Mouse (Mus musculus) neural tube, embryonic 12.5 days (tissue): Measurements from ENCODE around the gene Nfia. TPM values are rescaled to one million over a fixed set of nuclear protein-coding genes. Genes with fewer than 3 reads are reported as not detected.

Experiments
- ATAC-seq: fragments of 200-750 bp; cut with Nextera tagmentation; 2 replicates; pipeline ENCODE4 v1.8.0; 2017; ENCODE audit warnings: low read depth, mild to moderate bottlenecking, moderate TSS enrichment, moderate library complexity; ENCODE audit not compliant: low FRiP score
- H3K27ac ChIP-seq: fragments of 300-500 bp; sonication (generic); 2 replicates; pipeline ENCODE4 v1.5.1; 2016
- H3K27me3 ChIP-seq: fragments of 300-500 bp; sonication (generic); replicated peaks from 2 replicates; pipeline ENCODE4 v1.6.1; 2016; ENCODE audit warnings: mild to moderate bottlenecking
- H3K36me3 ChIP-seq: fragments of 300-500 bp; sonication (generic); 2 replicates; pipeline ENCODE4 v1.6.1; 2016; ENCODE audit warnings: mild to moderate bottlenecking
- H3K4me1 ChIP-seq: fragments of 300-500 bp; sonication (generic); 2 replicates; pipeline ENCODE4 v1.6.1; 2016
- H3K4me2 ChIP-seq: fragments of 300-500 bp; sonication (generic); replicated peaks from 2 replicates; pipeline ENCODE4 v1.6.1; 2016; ENCODE audit warnings: mild to moderate bottlenecking
- H3K4me3 ChIP-seq: fragments of 300-500 bp; sonication (generic); 2 replicates; pipeline ENCODE4 v1.5.1; 2016
- H3K9ac ChIP-seq: fragments of 300-500 bp; sonication (generic); 2 replicates; pipeline ENCODE4 v1.6.1; 2016; ENCODE audit warnings: mild to moderate bottlenecking
- H3K9me3 ChIP-seq: fragments of 300-500 bp; sonication (generic); 2 replicates; pipeline ENCODE4 v1.6.1; 2016; ENCODE audit warnings: mild to moderate bottlenecking
- WGBS: fragments of 180-500 bp; shearing (Covaris S2); methylation state at CpG from one replicate; pipeline ENCODE4 v1.1.7; 2016; 5-methylcytosine and 5-hydroxymethylcytosine counted together
- polyA plus RNA-seq: library from polyadenylated mRNA; unstranded; fragments of >200 nt; fragmentation: Nextera tagmentation; extraction: Ambion mirVana; gene quantifications from 2 replicates; pipeline ENCODE4 v1.2.1, GENCODE M21; 2016

The Nfia gene
- polyA plus RNA-seq, 1 experiment from 2014 or later: 42.4 TPM

DNA sequence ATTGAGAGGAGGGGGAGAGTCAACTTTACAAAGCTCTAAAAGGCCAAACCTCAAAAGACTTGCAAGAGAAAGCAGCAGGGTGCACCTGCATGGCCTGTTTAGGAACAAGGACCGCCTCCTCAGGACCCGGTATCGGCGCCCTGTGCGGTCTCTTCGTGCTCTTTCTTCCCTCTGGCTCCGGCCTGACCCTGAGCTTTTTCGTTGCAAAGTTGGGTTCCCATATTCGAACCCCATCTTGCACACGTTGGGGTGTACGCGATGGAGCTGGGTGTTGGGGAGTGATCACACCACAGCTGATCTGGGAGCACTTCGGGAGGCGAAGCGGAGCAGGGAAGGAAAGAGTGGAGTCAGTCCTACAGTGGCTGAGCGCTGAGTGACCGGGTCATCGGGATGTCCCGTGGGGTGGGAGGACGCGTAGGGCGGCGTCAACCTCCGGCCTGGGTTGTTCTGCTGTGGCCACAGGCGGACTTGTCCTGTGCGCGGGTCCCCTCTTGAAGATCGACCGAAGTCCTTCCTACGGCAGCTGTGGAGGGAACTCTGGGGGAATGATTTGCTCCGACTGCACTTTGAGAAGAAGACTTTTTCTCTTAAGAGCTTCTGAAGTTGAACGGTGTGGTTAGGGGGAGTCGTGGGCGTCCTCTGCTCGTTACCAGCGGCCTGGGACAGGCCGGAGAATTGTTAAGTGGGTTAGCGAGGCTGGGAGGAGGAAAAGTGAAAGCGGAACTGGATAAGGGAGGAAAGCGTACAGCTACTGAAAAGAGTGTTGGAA is 20.9 kb upstream of the Nfia start:
- ATAC-seq: peak; percentile 59
- Histone ChIP-seq H3K9me3 (no peaks in the 10 kb centered on the region), H3K4me1 (peaks cover 15% of the 10 kb centered on the region), H3K4me3 (peak overlapping the region; percentile 35), H3K36me3 (no peaks in the 10 kb centered on the region), H3K4me2 (peak overlapping the region; percentile 80), H3K27me3 (0 out of 2 replicates have a peak, but pooled peaks cover 10% of the 10 kb centered on the region), H3K9ac (peak overlapping the region; percentile 54), H3K27ac (no peak overlapping the region)
- under 1% methylated on average over 40 of the region's 40 CpGs for WGBS

DNA sequence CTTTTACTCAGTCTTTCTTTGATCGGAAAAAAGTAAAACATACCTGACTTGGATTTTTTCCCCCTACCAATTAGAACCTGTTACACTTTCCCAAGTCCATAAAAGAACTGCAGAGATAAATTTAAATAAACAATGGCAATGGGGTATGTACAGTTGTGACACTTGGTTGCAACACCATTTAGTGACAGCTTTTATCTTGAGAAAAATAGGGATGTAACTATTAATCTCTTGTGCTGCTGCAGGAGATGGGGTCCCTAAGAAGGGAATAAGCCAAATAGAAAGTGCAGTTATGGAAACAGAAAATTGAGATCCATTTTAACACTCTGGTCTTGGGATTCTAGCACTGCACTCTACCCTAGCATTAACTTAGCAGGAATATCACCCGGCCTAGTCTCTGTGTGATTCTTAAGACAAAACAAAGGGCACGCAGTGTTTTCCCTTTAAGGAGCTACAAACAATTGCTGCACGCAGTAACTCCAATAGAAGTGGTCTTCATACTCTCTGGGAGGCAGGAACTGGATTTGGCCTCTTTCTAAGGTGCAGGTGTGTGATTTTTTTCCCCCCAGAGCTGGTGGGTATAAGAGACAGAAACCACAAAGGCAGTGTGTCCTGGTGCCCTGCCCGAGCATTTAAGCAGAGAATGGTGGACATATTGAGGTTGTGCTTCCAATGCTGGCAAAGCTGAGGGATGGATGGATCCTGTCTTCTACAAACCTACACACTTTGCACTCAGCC is 20.1 kb upstream of the Nfia start:
- 0 out of 2 replicates have a peak, but pooled peaks cover 10% of the 10 kb centered on the region for H3K27me3 ChIP-seq
- H3K9me3 ChIP-seq: no peaks in the 10 kb centered on the region
- no peaks in the 10 kb centered on the region for H3K36me3 ChIP-seq
- 13% methylated on average over 5 of the region's 5 CpGs for WGBS
- H3K4me3 ChIP-seq: no peak overlapping the region
- H3K9ac ChIP-seq: no peak overlapping the region
- H3K4me1 ChIP-seq: peaks cover 15% of the 10 kb centered on the region
- no peak for ATAC-seq
- no peak overlapping the region for H3K27ac ChIP-seq
- peak overlapping the region; percentile 80 for H3K4me2 ChIP-seq

DNA sequence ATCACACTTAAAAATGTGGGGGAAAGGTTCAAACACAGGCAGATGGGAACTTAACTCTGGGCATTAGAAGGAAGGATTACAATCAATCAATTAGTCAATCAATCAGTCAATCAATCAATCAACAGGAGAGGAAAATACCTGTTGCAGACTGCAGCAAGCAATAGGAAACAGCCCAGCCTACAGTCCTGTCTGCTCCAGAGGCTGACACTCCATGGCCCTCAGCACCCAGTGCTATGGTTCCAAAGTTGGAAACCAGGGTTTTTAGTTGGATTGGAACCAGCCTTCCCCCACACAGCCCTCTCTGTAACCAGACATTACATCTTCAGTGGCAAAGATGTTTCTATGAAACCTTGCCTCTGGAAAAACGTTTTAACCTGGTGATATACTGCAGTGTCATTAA is 19.0 kb upstream of the Nfia start:
- no peak overlapping the region for H3K4me2 ChIP-seq
- no peaks in the 10 kb centered on the region for H3K36me3 ChIP-seq
- peaks cover 18% of the 10 kb centered on the region for H3K4me1 ChIP-seq
- WGBS: 2% methylated on average over 1 of the region's 1 CpGs
- no peaks in the 10 kb centered on the region for H3K9me3 ChIP-seq
- no peak for ATAC-seq
- H3K4me3 ChIP-seq: no peak overlapping the region
- 0 out of 2 replicates have a peak, but pooled peaks cover 10% of the 10 kb centered on the region for H3K27me3 ChIP-seq
- H3K9ac ChIP-seq: no peak overlapping the region
- H3K27ac ChIP-seq: no peak overlapping the region

DNA sequence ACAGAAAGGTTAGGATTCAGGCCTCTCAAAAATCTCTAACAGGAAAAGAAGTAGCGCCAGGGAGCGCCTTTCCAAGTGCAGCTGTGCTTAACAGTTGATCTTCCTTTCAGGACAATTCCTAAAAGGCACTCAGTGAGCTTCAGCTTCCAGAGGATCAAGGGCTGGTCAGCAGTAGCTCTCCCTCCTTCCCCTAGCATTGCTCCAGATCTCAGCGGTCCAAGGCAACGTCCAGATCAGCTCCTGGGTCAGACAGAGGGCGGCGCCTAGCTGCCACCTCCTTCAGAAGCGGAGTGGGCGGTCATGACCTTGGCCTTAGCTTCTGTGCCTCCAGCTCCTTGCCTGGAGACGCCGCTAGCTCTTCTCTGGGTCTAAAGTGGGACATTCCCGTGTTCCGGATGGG is 18.3 kb upstream of the Nfia start:
- no peak overlapping the region for H3K27ac ChIP-seq
- H3K9me3 ChIP-seq: no peaks in the 10 kb centered on the region
- peaks cover 24% of the 10 kb centered on the region for H3K4me1 ChIP-seq
- ATAC-seq: no peak
- H3K4me3 ChIP-seq: no peak overlapping the region
- 0 out of 2 replicates have a peak overlapping the region, but pooled peaks have one; percentile 10 for H3K4me2 ChIP-seq
- 7% methylated on average over 12 of the region's 12 CpGs for WGBS
- H3K9ac ChIP-seq: no peak overlapping the region
- no peaks in the 10 kb centered on the region for H3K36me3 ChIP-seq
- 0 out of 2 replicates have a peak, but pooled peaks cover 10% of the 10 kb centered on the region for H3K27me3 ChIP-seq

DNA sequence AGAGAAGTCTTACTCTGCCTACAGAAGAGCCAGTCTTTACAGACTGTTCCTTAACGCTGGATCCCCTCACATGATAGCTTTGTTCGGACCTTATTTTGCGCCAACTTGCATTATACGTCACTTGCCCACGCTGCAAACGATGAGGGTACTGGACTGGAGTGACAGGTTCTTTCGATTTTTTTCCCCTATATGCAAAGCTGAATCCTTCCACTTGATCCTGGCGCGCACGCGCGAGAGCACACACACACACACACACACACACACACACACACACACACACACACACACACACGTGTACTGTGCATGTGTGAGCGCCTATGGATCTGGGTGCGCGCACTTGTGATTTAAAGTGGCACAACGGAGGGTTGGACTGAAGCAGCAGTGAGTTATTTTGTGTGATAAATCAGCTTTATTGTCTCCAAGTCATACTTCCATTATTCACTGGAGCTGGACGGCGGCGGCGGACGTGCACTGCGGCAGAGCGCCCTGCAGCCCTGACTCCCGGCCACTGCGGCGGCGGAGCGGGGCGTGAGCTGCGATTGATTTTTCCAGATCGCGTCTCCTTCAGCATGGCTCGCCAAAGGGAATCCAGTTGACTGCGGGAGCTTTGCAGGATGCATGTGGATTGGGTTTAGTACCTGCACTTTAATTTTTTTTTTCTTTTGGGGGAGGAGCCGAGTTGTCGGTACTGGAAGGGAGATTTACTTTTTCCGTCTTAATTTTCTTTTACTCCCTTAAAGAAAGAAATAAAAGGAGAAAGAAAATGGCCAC is 15.1 kb upstream of the Nfia start:
- peaks cover 16% of the 10 kb centered on the region for H3K4me1 ChIP-seq
- H3K36me3 ChIP-seq: no peaks in the 10 kb centered on the region
- ATAC-seq: peak; percentile 80
- 0 out of 2 replicates have a peak, but pooled peaks cover 10% of the 10 kb centered on the region for H3K27me3 ChIP-seq
- H3K9me3 ChIP-seq: no peaks in the 10 kb centered on the region
- H3K9ac ChIP-seq: peak overlapping the region; percentile 59
- peak overlapping the region; percentile 60; the same call in 1 of the 2 replicates for H3K27ac ChIP-seq
- peak overlapping the region; percentile 43 for H3K4me3 ChIP-seq
- peak overlapping the region; percentile 69 for H3K4me2 ChIP-seq
- under 1% methylated on average over 38 of the region's 38 CpGs for WGBS

DNA sequence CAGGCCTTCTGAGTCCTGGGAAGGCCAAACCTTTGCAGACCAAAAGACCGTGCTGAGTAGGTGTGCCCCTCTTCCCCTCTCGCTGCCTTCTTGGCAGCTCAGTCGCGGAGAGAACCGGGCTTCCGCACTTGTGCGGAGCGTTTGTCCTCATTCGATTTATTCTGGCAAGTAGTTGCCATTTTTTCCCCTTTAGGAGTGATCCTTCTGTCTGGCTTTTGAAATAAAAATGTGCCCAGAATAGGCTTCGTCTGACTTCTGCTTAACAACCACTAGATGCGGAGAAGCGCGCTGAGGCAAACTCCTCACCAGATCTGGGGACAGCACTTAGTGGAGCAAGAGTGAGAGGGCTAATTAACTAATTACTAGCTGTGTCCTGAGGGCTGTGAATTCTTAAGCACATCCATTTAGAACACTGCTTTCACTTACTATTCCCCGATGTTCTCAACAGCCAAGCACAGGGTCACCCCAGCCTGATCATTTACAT is 14.5 kb upstream of the Nfia start:
- Histone ChIP-seq H3K4me2 (peak overlapping the region; percentile 69), H3K27me3 (0 out of 2 replicates have a peak, but pooled peaks cover 7% of the 10 kb centered on the region), H3K27ac (peak overlapping the region; percentile 60; the same call in 1 of the 2 replicates), H3K4me3 (peak overlapping the region; percentile 43), H3K9me3 (no peaks in the 10 kb centered on the region), H3K36me3 (no peaks in the 10 kb centered on the region), H3K9ac (peak overlapping the region; percentile 59), H3K4me1 (peaks cover 11% of the 10 kb centered on the region)
- ATAC-seq: peak; percentile 41; the same call in 1 of the 2 replicates
- 1% methylated on average over 14 of the region's 14 CpGs for WGBS

DNA sequence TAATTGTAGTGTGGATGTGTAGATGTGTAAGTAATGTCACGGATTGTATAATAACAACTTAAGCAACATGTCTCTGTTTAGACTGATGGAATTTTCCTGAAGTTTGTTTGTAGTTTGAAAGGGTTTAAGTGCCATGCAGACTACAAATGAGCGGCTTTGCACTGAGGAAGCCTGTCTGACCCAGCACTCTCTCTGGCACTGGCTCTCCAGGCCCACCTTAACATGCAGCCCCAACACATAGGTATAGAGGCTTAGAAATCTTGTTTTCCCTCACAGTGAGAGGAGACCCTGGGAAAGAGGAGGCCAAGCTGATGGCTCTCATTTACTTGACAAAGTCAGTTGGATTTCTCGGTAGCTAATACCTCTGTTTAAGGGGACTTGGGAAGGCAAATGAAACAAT is 13.9 kb upstream of the Nfia start:
- Histone ChIP-seq H3K9me3 (no peaks in the 10 kb centered on the region), H3K4me1 (peaks cover 11% of the 10 kb centered on the region), H3K27ac (no peak overlapping the region), H3K4me3 (peak overlapping the region; percentile 43; the same call in 1 of the 2 replicates), H3K4me2 (peak overlapping the region; percentile 69), H3K9ac (peak overlapping the region; percentile 13; the same call in 1 of the 2 replicates), H3K36me3 (no peaks in the 10 kb centered on the region), H3K27me3 (0 out of 2 replicates have a peak, but pooled peaks cover 6% of the 10 kb centered on the region)
- 23% methylated on average over 3 of the region's 3 CpGs for WGBS
- no peak for ATAC-seq

DNA sequence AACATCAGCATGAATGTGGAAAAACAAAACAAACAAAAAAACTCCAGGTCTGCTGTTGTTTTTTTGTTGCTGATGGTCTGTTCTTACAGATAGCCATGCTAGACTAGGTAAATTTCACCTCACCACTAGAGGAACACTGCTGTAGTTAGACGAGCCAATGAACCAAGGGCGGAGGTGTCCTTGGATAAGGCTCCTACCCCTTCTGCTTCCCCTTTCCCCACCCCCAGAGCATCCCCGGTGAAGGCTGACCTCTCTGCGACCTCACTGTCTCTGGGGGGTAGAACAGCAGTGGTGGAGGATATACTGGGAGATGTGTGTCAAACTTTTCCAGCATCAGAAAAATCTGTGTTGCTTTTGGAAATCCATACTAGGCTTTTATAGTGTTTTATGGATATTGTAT is 7.9 kb upstream of the Nfia start:
- no peaks in the 10 kb centered on the region for H3K36me3 ChIP-seq
- no peaks in the 10 kb centered on the region for H3K4me1 ChIP-seq
- H3K9ac ChIP-seq: no peak overlapping the region
- ATAC-seq: no peak
- no peaks in the 10 kb centered on the region for H3K9me3 ChIP-seq
- H3K4me3 ChIP-seq: no peak overlapping the region
- H3K27ac ChIP-seq: no peak overlapping the region
- no peak overlapping the region for H3K4me2 ChIP-seq
- H3K27me3 ChIP-seq: no peaks in the 10 kb centered on the region
- WGBS: 22% methylated on average over 4 of the region's 4 CpGs

DNA sequence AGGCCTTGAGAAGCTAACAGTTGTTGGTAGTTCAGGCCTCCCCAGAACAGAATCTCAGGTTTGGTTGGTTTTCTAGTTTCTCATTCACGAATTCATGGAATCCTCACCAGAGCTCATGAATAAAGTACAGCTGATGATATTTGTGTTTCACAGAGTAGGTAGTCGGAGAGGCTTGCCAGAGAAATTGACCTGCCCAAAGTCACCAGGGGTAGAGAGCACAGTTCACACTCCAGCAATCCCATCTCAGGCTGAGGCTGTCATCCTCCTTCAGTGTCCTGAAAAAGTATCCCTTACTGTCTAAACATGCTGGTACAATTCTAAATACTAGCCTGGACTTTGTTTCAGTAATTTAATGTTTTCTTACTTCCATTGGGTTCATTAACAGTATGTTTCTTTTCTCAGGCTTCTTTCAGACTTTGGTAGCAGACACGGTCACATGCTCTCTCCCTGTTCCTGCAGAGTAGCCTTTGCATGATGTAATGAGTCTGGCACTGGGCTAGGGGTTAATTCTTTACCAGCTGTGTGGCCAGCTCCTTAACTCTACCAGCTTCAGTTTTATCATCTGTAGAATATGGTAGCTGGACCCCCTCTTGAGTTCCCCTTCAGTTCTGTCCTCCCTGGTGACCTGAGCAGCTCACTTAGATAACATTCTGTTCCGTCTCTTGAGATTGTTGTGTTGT is 7.1 kb upstream of the Nfia start:
- no peaks in the 10 kb centered on the region for H3K9me3 ChIP-seq
- no peak overlapping the region for H3K27ac ChIP-seq
- no peak overlapping the region for H3K4me3 ChIP-seq
- no peak overlapping the region for H3K4me2 ChIP-seq
- H3K36me3 ChIP-seq: no peaks in the 10 kb centered on the region
- no peaks in the 10 kb centered on the region for H3K27me3 ChIP-seq
- H3K9ac ChIP-seq: no peak overlapping the region
- ATAC-seq: no peak
- WGBS: 82% methylated on average over 4 of the region's 4 CpGs
- H3K4me1 ChIP-seq: no peaks in the 10 kb centered on the region

DNA sequence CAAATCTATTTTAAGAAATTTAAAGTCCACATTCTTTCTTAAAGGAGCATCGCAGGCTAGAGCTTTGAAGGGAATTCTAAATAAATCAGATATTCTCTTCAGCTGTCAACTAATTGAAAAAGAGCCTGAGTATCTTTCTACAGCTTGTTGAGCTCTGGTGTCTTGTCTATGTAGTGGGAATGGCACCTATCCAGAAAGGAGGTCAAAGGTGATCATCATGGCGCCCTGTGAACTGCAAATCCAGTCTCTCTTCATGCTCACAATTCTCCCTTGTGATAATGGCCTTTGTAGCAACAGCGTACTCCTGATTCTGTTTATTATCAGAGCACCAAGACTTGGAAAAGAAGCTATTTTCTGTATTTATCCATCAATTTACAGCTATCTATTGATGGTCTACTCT is 6.4 kb upstream of the Nfia start:
- H3K9ac ChIP-seq: no peak overlapping the region
- H3K9me3 ChIP-seq: no peaks in the 10 kb centered on the region
- 90% methylated on average over 3 of the region's 3 CpGs for WGBS
- H3K27ac ChIP-seq: no peak overlapping the region
- no peak overlapping the region for H3K4me2 ChIP-seq
- ATAC-seq: no peak
- no peaks in the 10 kb centered on the region for H3K27me3 ChIP-seq
- no peaks in the 10 kb centered on the region for H3K36me3 ChIP-seq
- no peak overlapping the region for H3K4me3 ChIP-seq
- no peaks in the 10 kb centered on the region for H3K4me1 ChIP-seq

DNA sequence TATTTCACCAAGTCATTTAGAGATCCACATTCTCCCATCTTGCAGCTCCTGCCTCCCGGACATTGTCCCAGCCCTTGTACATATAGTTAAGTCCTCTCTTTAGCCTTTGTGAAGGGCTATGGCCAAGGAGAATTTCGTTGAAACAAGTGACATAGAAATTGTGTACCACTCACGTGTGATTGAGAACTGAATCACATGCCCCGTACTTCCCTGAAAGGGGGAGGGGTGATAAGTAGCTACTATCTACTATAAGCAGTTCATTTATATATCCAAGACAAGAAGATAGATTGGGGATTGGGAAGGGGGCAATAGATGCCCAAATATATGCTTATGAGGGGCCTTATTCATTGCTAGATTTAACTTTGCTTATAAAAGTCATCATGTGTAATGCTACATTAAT is 5.5 kb upstream of the Nfia start:
- H3K27ac ChIP-seq: no peak overlapping the region
- H3K4me3 ChIP-seq: no peak overlapping the region
- no peaks in the 10 kb centered on the region for H3K27me3 ChIP-seq

More for the DNA sequence above, 5.5 kb upstream of the Nfia start:
- H3K9ac ChIP-seq: no peak overlapping the region
- no peaks in the 10 kb centered on the region for H3K36me3 ChIP-seq
- H3K9me3 ChIP-seq: no peaks in the 10 kb centered on the region
- H3K4me2 ChIP-seq: no peak overlapping the region
- H3K4me1 ChIP-seq: peaks cover 2% of the 10 kb centered on the region; the same call in 1 of the 2 replicates
- no peak for ATAC-seq
- 80% methylated on average over 4 of the region's 4 CpGs for WGBS
